Mouse (Mus musculus) C2C12 (cell line): ENCODE data around the gene Ltn1. TPM values are rescaled to one million over a fixed set of nuclear protein-coding genes. Genes with fewer than 3 reads are reported as not detected.
A peak's percentile ranks its signal among the peaks of the same experiment; 100 is the strongest.

Source experiments
- H3K27me3 ChIP-seq: one replicate; pipeline ENCODE4 v1.6.1; 2011; ENCODE audit not compliant: control insufficient read depth, insufficient read depth, insufficient read length
- H3K36me3 ChIP-seq: one replicate; pipeline ENCODE4 v1.6.1; 2011; ENCODE audit not compliant: control insufficient read depth, insufficient read depth
- H3K4me3 ChIP-seq: one replicate; pipeline ENCODE4 v1.5.1; 2011; ENCODE audit warnings: mild to moderate bottlenecking, control low read depth; ENCODE audit not compliant: poor library complexity, insufficient read depth, severe bottlenecking
- H3K79me2 ChIP-seq: one replicate; pipeline ENCODE4 v1.6.1; 2011; ENCODE audit not compliant: control insufficient read depth, insufficient read depth
- H3K79me3 ChIP-seq: one replicate; pipeline ENCODE4 v1.6.1; 2011; ENCODE audit warnings: low read depth, control low read depth
- H3ac ChIP-seq: one replicate; pipeline ENCODE3; 2011; ENCODE audit warnings: low read depth; ENCODE audit not compliant: control insufficient read depth, insufficient read length
- CEBPB ChIP-seq: IDR thresholded peaks from one replicate; pipeline ENCODE4 v1.6.1; 2011; ENCODE audit warnings: low read depth, mild to moderate bottlenecking, control low read depth, moderate library complexity
- CTCF ChIP-seq: IDR thresholded peaks from one replicate; pipeline ENCODE4 v1.5.1; 2011; ENCODE audit not compliant: control insufficient read depth, insufficient read depth, insufficient read length
- FOSL1 ChIP-seq: IDR thresholded peaks from one replicate; pipeline ENCODE4 v1.8.0; 2011; ENCODE audit warnings: mild to moderate bottlenecking, low read length; ENCODE audit not compliant: poor library complexity, insufficient read depth, severe bottlenecking
- MAX ChIP-seq: IDR thresholded peaks from one replicate; pipeline ENCODE4 v1.6.1; 2011; ENCODE audit warnings: mild to moderate bottlenecking, control low read depth
- MYOD1 ChIP-seq: IDR thresholded peaks from one replicate; pipeline ENCODE4 v1.6.1; 2011; ENCODE audit warnings: low read depth; ENCODE audit not compliant: control insufficient read depth, insufficient read length
- MYOG ChIP-seq: IDR thresholded peaks from one replicate; pipeline ENCODE4 v1.6.1; 2011; ENCODE audit not compliant: control insufficient read depth, insufficient read length; ENCODE audit errors: extremely low read depth
- USF1 ChIP-seq: IDR thresholded peaks from one replicate; pipeline ENCODE4 v1.6.1; 2011; ENCODE audit warnings: low read depth, mild to moderate bottlenecking, control low read depth, moderate library complexity
- polyA plus RNA-seq: library from polyadenylated mRNA; unstranded; fragments of >200 nt; fragmentation: generic; extraction: Trizol; gene quantifications from one replicate; pipeline ENCODE4 v1.2.1, GENCODE M21; 2012; ENCODE audit warnings: missing spikeins

Gene Ltn1
- polyA plus RNA-seq, 1 experiment, result 6.8 TPM

- no peaks in the 10 kb centered on the region for H3K79me3 ChIP-seq
- no peak for TF ChIP-seq CEBPB
- peak overlapping the region; percentile 53 for H3K4me3 ChIP-seq
- no peaks in the 10 kb centered on the region for H3K79me2 ChIP-seq
- H3K27me3 ChIP-seq, result no peaks in the 10 kb centered on the region
- peaks cover 9% of the 10 kb centered on the region for H3K36me3 ChIP-seq
- H3ac ChIP-seq, result no peak overlapping the region
These were observed 77.7 kb downstream of the Ltn1 start for GRCm38 (mm10) chr16:87354748-87355147.

GRCm38 (mm10) chr16:87354075-87354583, 78.3 kb downstream of the Ltn1 start, which contains the start of gene N6amt1:
N6amt1 (plus strand) TSS chr16:87354185.
- H3ac ChIP-seq, result peak within 1 kb of the TSS; percentile 87
- no peaks in the 10 kb centered on the region for H3K79me3 ChIP-seq
- no peaks in the 10 kb centered on the region for H3K79me2 ChIP-seq
- TF ChIP-seq MAX (peak; percentile 95), MYOD1 (no peak), FOSL1 (no peak), CEBPB (no peak), CTCF (no peak)
- H3K4me3 ChIP-seq, result peak within 1 kb of the TSS; percentile 53
- no peaks in the 10 kb centered on the region for H3K27me3 ChIP-seq
- peaks cover 7% of the 10 kb centered on the region for H3K36me3 ChIP-seq

GRCm38 (mm10) chr16:87353605-87354004, 78.8 kb downstream of the Ltn1 start:
- Histone ChIP-seq H3K27me3 (no peaks in the 10 kb centered on the region), H3K79me3 (no peaks in the 10 kb centered on the region), H3K4me3 (no peak overlapping the region), H3ac (no peak overlapping the region), H3K79me2 (no peaks in the 10 kb centered on the region), H3K36me3 (peaks cover 3% of the 10 kb centered on the region)
- no peak for TF ChIP-seq MYOG
- TF ChIP-seq CTCF, result no peak
- no peak for TF ChIP-seq MAX
- TF ChIP-seq MYOD1, result no peak
- TF ChIP-seq CEBPB, result no peak
- TF ChIP-seq FOSL1, result no peak
- TF ChIP-seq USF1, result no peak

GRCm38 (mm10) chr16:87351386-87352105, 80.9 kb downstream of the Ltn1 start:
- TF ChIP-seq MAX (no peak), CEBPB (no peak)
- Histone ChIP-seq H3K79me3 (no peaks in the 10 kb centered on the region), H3K36me3 (no peaks in the 10 kb centered on the region), H3K4me3 (no peak overlapping the region), H3K79me2 (no peaks in the 10 kb centered on the region), H3K27me3 (no peaks in the 10 kb centered on the region), H3ac (no peak overlapping the region)

- Histone ChIP-seq H3K4me3 (no peak overlapping the region), H3ac (no peak overlapping the region), H3K79me3 (no peaks in the 10 kb centered on the region), H3K36me3 (no peaks in the 10 kb centered on the region), H3K27me3 (no peaks in the 10 kb centered on the region), H3K79me2 (no peaks in the 10 kb centered on the region)
- peak; percentile 56 for TF ChIP-seq FOSL1
- no peak for TF ChIP-seq MAX
- no peak for TF ChIP-seq MYOG
- TF ChIP-seq MYOD1, result peak; percentile 34
These were observed 84.3 kb downstream of the Ltn1 start for GRCm38 (mm10) chr16:87348133-87348532.

GRCm38 (mm10) chr16:87341043-87341572, 91.3 kb downstream of the Ltn1 start:
- TF ChIP-seq MYOD1 (no peak), MYOG (no peak), CEBPB (no peak), CTCF (no peak), FOSL1 (no peak), MAX (no peak), USF1 (no peak)
- Histone ChIP-seq H3K4me3 (no peak overlapping the region), H3K36me3 (no peaks in the 10 kb centered on the region), H3K79me2 (no peaks in the 10 kb centered on the region), H3ac (no peak overlapping the region), H3K27me3 (no peaks in the 10 kb centered on the region), H3K79me3 (no peaks in the 10 kb centered on the region)
